Mouse (Mus musculus): ENCODE results near the gene Kncn.
A peak's percentile ranks its signal among the peaks of the same experiment; 100 is the strongest.

Kncn gene

DNA sequence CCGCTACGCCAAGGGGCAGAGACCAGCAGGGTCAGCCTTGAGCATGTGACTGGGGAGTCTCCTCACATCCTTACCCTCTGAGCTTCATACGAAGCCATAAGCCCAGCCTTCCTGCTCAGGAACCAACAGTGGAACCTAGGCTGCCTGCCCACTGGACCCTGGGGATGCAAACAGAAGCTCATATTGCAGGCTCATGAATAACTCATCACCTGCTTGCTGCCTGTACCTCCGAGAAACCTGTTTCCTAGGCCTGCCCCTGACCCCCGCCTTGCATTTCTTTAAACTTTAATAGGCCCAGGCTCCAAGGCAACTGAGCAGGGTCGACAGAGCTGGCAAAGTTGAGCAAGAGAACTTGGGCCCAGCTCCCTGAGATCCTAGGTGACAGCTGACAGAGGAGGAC lies at the start of gene Kncn:
Kncn (plus strand) TSS at position 379 of the 400 bp plus-strand sequence.
- DNase-seq, result no peak

DNA sequence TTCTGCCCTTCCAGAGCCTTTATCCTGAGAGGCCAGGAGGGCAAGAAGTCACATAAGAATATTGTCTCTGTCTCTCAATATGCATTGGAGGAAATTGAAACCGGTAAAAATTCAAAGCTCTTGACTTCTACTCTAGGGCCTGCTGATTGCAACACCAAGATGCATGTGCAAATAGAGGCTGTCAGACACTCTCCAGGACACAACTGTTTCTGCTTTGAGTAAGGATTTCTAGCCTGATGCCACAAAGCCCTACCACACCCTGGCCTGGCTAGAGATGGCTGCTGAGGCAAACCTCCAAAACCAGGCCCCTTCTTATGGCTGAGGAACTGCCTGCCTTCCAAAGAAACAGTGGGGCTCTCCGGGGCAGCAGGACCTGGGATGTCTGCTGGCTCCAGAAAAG lies 48.6 kb upstream of the Kncn start:
- DNase-seq, result no peak

DNA sequence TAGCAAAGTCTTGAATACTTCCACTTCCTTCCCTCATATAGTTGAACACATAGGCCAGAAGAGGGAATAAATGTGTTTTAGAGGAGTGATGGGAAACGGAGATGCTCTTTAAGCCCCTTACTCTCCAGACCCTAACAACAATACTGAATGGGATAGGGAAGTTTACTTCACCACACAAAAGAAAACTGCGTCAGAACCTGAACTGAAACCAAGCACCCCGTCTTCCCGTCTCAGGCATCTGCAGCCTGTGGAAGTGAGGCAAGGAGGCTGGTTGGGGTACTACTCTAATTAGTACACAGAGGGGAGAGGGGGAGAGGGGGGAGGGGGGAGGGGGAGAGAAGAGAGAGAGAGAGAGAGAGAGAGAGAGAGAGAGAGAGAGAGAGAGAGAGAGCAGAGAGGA lies 46.0 kb upstream of the Kncn start:
- no peak for DNase-seq

DNA sequence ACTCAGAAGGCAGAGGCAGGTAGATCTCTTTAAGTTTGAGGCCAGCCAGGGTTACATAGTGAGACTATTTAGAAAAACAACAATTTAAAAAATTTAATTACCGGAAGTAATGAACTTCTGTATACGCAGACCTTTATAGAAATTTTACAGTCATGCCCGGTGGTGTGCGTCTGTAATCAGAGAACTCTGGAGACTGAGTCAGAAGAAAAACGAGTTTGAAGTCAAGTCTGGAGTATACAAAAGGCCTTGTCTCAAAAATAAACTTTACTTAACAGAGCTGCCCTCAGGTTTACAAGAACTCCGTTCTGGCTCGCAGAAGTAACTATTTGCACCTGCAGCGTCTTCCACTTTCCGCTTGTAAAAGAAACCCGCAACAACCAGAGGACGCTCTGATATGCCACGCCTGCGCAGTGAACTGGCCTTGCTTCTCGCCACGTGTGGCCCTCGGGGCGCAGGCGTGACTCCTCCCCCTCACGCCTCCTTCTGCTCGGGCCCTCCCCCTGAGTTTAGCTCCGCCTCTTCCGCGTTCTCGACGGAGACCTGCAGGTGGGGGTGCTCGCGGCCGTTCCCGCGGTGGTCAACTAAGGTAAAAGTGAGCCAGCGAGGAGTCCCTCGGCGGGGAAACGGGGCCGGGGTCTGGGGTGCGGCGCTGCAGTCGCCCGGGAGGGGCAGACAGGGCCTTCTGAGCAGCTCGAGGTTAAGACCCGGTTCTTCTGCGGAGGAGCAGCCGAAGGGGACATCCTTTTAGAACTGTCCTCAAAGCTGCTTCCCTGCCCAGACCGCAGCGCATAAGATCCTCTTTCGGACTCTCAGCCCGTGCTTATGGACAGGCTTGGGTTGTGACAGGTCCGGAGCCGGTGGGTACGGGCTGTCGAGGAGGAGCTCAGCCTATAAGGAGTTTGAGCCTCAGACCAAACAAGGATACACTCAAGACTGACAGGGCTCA lies 45.2 kb upstream of the Kncn start, which contains the start of gene Mknk1:
Mknk1 (plus strand) TSS at position 503 of the 946 bp plus-strand sequence.
- peak; percentile 93 for DNase-seq

DNA sequence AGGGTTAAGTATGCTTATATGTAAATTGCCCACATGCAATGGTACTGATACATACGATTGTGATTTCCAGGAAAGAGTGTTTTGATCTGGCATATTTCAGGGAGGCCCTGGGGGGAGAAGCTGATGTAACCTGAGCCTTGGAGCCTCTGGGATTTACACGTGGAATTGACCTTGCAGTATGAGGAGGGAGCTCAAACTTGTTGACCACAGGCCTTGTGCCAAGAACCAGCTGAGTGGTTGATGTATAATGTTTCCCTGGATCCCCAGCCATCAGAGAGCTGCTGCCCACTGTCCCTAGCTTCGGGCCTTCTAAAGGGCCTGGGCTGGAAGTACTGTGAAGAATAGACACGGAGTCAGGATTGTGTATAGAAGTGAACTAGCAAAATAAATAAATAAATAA lies 44.2 kb upstream of the Kncn start:
- DNase-seq, result no peak

DNA sequence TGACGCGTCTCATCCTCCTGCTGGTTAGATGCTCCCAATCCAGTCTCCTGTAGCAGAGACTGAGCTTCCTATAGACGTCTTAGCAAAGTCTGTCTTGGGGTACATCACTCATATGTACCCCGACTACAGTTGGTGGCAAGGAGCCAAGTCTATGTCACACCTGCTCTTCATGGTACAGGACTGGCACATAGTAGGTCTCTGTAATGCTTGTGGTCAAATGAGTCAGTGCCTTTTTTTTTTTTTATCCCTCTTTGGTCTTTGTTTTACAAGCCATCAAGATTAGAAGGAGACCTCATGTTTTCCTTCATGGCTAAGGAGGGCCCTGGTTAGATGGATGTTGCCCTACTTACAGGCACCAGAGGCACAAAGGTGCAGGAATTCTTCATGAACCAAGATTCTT lies 43.4 kb upstream of the Kncn start:
- DNase-seq, result no peak

DNA sequence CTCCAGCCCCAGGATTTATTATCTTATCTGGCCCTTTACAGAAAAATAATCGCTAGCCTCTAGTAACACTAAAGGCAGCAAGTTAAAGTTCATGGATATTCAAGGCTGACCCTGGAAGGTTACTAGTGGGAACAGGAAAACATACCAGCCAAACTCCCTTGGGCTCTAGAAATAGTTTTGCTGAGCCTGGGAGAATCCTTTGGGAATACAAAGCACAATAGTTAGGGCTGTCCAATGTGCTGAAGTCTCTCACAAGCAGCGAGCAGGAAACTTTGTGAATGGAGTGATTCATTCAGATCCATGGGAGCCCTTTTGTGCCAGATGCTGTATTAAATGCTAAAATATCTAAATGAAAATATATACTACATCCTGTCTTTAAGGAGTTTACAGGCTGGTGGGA lies 37.5 kb upstream of the Kncn start:
- no peak for DNase-seq

DNA sequence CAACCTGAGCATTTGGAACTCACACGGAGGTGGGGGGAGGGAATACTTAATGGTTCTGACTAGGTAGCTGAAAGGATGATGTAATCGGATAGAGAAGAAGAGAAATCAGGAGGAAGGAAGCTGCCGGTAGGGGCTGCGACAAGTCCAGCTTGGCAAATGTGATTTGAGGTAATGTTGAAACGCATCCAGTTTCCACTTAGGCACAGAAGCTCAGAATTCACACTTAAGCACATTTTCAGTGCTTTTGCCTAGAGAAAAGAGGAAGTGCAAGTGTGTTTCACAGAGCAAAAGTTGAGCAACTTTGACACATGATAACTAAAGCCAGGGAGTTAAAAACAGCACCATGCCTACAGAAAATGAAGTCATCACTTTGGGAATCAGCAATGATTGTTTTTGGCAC lies 36.8 kb upstream of the Kncn start:
- peak; percentile 39 for DNase-seq

DNA sequence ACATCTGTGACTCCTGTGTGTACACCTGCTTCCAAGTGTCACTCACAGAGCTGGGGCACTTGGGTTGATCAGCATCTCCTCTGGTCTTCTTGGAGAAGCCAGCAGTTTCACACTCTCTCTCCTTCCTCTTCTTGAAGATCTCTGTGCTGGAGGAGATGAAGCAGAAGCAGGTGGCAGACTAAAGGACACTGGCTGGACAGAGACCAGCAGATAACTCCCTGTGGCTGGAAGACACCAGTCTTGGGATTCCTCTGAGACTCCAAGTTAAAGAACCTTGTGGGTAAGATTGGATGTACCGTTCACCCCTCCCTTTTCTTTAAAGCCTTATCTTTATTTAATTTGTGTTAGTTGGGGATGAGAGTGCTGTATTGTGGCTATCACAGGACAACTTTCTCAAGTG lies 36.1 kb upstream of the Kncn start:
- DNase-seq, result no peak

DNA sequence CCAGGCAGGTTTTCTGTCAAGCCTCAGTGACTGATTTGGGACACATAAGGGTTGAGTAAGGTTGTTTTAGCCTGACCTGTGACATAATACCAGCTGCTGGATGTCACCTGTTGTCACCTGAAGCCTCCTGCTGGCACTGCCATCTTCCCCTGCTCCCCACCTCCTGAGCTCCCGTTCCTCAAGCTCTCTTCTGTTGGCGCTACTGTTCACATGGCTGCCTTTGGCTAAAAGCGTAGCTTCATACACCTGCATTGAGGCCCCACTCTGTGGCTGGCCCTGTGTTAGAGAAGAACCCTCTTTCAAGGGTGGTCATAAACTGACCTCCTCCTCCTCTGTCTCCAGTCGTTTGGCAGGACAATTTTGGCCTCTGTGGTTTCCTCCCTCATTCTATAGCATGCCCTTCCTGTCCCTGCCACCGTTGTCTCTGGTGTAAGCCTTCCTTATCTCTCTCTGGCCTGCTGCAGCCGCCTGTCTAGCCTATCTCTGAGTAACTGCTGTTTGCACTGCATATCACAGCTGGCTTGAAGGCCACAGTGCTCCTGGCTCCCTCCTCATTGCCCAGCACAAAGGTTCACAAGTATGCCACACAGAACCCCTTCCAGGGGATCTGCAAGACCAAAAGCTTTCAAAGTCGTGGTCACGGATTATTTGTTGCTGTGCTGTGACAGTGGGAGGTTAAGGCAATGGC lies 35.1 kb upstream of the Kncn start:
- no peak for DNase-seq

DNA sequence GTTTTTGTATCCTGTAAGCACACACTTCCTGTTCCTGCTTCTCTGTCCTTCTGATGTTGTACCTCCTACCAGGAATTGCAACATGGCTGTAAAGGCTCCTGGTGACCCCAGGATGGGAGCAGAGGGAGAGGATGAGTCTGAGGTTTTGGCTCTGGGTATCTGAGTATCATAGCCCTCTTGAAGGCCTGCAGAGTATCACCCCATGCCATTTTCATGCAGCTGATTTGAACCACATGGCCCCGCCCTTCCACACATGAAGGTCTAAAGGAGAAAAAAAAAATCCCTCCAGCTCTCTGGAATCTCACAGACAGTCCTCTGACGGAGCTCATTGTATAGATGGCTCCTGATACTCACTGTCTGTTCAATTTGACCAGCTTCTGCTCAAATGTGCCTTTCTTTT lies 34.1 kb upstream of the Kncn start:
- DNase-seq, result no peak

DNA sequence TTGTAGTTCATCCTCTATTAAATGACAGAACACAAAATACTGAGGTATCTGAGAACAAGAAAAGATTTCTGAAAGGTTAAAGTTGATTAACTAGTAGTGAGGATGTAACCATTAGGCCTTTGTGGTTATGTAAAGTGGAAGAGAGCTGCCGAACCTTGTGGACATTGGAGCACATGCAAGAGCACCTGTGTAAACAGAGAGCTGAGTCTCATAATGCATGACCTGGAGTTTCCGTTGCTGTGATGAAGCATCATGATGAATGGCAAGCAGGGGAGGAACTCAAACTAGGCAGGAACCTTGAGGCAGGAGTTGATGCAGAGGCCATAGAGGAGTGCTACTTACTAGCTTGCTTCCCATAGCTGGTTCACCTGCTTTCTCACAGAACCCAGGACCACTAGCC lies 33.6 kb upstream of the Kncn start:
- no peak for DNase-seq

DNA sequence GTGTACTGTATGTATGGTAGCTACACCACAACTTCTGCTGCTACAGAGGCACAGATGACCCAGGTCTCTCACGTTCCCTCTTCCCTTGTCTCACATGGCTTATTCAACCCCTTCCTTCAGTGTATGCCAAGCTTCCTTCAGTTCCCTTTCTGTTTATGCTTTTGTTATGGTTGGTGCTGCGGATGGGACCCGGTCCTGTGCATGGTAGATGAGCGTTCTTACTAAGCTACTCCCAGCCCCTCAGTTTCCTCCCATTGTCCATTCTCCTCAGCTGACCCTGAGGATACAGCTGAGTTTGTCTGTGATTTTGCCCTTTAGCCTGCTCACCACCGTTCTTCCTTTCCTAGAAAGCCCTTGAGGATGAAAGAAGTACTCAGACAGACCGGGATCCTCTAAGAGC lies 32.6 kb upstream of the Kncn start:
- DNase-seq, result no peak

DNA sequence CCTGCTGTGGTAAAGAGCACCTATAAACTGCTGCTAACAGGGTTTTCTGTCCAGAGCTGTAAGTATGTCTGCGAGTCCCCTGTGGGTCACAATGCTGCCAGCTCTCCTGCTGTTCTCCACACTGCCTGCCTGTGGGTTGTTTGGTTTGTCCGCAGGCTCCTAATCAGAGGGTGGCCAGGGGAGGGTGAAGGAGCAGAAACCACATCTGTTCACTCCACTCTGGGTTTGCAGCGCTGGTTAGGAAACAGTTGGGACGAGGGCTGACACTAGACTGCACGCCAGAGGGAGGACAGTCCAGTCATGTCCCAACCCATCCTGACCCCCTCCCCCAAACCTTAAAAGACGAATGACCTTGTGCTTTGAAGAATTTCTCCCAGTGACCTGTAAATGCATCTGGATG lies 29.1 kb upstream of the Kncn start:
- no peak for DNase-seq

DNA sequence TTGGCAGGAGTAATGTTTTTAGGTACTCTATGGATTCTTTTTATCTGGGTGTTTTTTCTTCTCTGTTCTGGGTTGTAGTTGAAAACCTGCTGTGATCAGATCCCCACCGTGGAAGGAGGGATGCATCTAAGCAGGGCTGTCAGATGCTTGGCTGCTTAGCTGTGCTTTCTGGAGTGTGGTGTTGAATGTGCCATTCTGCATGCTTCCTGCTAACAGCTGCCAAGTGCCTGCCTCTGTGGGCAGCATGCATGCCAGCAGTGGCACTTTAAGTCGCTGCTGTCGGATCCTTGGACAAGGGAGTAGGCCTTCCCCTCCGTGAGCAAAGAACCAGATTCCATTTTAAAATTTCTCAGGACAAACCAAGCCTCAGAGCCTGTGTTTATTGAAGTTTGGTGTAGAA lies 28.6 kb upstream of the Kncn start:
- peak; percentile 25 for DNase-seq

DNA sequence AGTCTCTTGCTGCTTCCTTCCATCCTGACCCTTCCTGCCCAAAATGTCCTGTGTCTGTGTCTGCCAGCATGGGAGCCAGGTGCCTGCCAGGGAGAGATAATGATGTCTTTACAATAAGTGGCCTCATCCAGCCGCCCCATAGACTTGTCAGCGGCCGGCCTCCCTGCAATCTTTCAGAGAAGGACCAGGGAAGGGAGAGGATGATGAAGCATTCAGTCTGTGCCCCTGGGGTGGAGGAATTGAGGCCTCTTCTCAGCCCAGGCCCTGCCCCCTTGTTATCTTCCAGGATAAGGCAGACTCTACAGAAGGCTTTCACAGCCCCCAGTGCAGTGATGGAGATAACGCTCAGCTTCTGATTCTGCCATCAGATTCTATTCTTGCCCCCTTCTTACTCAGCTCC lies 27.9 kb upstream of the Kncn start:
- no peak for DNase-seq

DNA sequence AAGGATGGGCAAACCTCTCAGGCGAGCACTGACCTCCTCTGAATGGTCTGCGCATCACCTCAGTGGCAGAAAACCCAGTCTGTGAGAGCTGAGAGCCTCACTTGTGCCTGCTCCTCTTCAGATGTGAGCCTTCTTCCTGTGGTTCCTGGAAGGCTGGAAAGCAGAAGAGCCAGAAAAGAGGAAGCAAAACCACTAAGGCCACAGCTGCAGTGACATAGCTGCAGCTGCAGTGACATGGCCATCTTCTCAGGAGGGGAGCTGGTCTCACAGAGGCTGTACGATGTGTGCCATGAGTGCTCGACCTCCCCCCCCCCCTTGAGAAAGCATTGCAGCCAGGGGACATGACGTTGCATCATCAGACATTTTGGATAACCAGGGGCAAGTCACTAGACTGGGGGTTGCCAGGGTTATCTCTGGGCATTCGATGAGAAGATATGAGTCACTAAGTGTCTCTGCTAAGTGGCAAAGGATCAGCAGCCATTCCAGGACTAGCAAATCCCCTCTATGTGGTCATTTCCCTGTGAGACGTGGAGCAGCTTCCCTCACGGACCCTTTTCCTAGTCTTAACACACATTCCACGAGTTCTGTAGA lies 26.8 kb upstream of the Kncn start:
- DNase-seq, result no peak

DNA sequence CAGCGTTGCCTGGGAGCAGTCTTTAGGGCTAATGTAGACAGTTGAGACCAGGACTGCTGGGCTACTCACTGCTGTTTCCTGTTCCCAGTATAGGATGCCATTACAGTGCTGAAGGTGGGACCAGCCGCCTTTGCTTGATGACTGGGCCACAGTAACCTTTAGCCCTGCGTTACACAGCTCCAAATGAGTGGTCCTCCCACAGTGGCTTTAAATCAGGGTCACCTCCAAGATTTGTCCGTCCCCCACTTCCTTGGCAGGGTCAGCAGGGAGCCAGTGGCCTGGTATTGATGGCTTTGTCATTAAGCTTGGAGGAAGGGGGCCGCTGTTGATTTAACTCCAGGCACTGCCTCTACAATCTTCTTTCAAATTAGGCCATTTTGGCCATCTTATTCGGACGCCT lies 20.8 kb upstream of the Kncn start:
- DNase-seq, result no peak

DNA sequence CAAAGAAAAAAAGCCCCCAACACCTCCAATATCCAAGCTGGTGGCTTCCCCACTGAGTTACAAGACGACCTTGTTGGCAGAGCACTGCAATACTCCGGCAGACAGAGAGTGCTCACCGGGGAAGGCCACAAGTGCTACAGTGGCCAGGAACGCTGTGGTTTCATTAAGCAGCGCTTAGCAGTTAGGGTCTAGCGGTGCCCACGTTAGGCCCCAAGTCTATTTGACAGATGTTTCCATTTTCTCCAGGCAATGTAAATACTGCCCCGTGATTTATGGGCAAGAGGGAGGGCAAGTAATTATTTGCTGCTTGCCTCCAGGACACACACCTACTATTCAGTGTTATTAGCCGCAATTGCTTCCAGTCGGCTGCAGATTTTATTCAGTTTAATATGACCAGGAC lies 20.3 kb upstream of the Kncn start:
- no peak for DNase-seq

DNA sequence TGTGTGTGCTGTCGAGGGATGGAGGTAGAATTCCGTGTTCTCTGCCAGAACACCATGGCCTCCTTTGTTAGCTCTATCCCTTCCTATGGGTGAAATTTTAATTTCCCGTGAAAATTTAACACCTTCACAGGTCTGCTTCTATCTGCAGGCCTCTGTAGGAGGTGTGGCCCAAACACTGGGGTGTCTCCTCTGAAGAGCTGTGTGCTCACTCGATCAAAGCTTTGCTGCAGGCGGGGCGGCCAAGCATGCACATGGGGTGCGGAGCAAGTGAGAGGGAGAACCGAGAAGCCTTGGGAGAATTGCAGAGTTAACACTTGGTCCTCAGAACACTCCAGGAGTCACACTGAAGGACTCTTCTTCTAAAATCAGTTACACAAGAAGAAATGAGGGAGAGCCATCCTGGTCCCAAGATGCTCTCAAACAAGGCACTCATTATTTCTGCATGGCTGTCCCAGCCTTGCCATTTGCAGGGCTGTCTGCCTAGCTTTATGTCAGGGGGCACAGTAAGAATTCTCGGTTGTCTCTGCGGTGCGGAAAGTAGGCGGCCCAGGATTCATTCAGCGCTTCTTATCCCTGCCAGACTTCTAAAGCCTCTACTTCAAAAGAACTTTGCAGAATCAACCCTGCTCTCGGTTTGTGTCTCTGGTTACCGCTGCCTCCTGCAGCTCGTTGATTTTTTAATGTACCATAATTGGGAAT lies 14.5 kb upstream of the Kncn start:
- no peak for DNase-seq

DNA sequence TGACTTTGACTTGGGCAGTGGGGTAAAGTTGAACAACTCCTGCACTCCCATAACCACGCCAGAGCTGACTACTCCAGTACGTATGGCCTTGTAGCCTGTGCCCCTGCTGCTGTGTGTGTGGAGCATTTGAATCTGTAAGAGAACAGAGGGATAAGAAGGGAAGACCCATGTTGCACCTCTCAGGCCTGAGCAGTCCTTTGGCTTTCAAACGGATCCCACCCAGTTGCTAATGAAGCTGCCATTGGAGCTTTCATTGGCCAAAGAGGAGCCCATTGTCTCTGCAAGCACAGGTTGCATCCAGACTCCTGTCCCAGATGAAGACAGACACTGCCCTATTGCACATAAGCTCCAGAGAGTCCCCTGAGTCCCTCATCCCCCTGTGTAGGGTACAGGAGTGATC lies 11.0 kb upstream of the Kncn start:
- DNase-seq, result no peak

DNA sequence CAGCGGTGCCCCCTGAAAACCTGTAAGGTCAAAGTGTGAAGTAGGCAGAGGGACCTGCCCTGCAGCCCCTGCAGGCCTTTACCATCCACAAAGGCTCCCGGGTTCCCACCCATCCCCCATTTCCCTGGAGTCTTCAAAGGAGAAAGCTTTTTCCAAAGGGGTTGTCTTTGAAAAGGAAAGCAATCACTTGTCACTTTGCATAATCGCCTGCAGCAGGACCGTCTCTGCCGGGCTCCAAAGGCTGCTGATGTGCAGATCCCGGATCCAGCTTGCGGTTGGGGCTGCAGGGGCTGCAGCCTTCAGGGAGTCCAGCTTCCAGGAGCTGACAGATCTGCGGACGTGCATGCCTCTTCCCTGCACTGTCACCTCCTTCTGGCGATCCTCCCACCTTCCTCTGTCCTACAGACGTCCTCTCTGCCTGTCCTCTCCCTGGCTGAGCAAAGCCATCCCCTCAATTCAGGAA lies 6.0 kb upstream of the Kncn start:
- DNase-seq, result no peak

DNA sequence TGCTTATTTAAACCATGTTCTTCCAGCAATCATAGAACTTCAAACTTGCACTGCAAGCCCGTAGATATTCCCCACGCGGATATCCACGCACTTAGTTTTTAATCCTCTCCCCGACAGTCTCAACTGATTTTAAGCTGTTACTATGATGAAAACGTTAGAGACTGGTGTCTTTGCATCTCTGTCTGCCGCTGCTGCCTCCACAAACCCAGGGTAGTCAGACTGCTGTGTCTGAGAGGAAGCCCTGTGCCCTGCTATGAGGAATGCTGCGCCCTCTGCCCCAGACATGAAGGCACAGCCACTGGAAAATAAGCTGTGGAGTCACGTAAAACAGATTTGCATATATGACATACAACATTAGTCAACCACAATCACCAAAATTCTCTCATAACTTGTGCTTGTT lies 5.4 kb upstream of the Kncn start:
- no peak for DNase-seq

Data from right cerebral cortex, adult 18-20 months (tissue).